Mouse (Mus musculus): Measurements from ENCODE around the gene Ppih. TPM values are rescaled to one million over a fixed set of nuclear protein-coding genes. Genes with fewer than 3 reads are reported as not detected.

The Ppih gene
- polyA plus RNA-seq, 1 experiment: 4.3 TPM

DNA sequence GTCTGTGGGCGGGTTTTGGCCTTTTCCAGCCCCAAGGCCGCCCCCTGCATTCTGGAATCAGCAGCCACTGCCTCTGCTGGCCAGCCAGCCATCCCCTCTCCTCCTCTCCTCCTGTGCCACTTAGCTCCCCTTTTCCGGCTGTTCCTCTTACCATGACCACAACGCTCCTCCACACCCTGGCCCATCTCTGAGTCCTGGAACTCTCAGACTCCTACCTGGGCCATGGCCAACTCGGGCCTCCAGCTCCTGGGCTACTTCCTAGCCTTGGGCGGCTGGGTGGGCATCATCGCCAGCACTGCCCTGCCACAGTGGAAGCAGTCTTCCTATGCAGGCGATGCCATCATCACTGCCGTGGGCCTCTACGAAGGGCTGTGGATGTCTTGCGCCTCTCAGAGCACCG is 65.0 kb downstream of the Ppih start, which contains the start of gene Cldn19:
Cldn19 (plus strand) TSS at position 64 of the 400 bp plus-strand sequence.
- no peak within 1 kb of the TSS for H3K27ac ChIP-seq (ENCODE audit: insufficient read depth, low read depth, low read length)
- no peaks in the 10 kb centered on the region for H3K36me3 ChIP-seq (ENCODE audit: control insufficient read depth, insufficient read depth, low read length)
- WGBS: 85% methylated on average over 12 of the region's 12 CpGs
- H3K4me3 ChIP-seq (ENCODE audit: low read depth, low read length): no peak within 1 kb of the TSS
- no peak for TF ChIP-seq CTCF (IDR thresholded peaks at IDR 0.05; ENCODE audit: extremely low read depth, insufficient read length, insufficient replicate concordance, low read depth, low read length)
- H3K27me3 ChIP-seq (ENCODE audit: control insufficient read depth, insufficient read depth, low read length): no peaks in the 10 kb centered on the region
- no peaks in the 10 kb centered on the region; the same call in 1 of the 2 replicates for H3K4me1 ChIP-seq (ENCODE audit: control insufficient read depth, insufficient read depth, insufficient read length, low read length)

DNA sequence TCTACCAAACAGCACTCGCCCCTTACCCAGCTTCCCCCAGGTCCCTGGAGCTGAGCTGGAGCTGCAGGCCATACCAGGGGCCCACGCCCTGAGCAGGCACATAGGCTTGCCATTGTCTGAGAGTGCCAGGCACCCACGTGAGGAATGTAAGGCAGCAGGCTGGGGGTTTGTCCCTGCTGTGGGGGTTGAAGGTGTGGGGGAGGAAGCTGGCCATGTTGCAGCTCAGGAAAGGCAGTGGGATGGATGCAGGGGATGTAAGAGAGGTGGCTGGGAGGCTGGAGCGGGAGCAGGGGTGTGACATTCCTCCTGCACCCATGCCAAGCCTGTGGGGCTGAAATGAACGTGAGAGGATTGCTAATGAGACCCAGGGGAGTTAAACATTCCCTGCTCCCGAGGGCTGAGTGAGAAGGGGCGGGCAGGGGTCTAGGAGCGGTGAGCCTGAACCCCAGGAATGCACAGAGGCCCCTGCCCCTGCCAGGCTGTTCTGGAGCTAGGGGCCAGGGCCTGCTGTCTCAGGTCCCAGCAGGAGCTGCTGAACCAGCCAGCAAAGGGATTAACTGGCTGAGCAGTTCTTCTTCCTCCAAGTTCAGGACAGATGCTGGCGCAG is 66.2 kb downstream of the Ppih start:
- Histone ChIP-seq H3K4me1 (ENCODE audit: control insufficient read depth, insufficient read depth, insufficient read length, low read length) (no peaks in the 10 kb centered on the region; the same call in 1 of the 2 replicates), H3K27me3 (ENCODE audit: control insufficient read depth, insufficient read depth, low read length) (no peaks in the 10 kb centered on the region), H3K4me3 (ENCODE audit: low read depth, low read length) (no peak overlapping the region), H3K36me3 (ENCODE audit: control insufficient read depth, insufficient read depth, low read length) (no peaks in the 10 kb centered on the region), H3K27ac (ENCODE audit: insufficient read depth, low read depth, low read length) (no peak overlapping the region)
- no peak for TF ChIP-seq CTCF (IDR thresholded peaks at IDR 0.05; ENCODE audit: extremely low read depth, insufficient read length, insufficient replicate concordance, low read depth, low read length)
- no peak for TF ChIP-seq POLR2A (IDR thresholded peaks at IDR 0.05; ENCODE audit: low read depth, low read length)
- WGBS: 64% methylated on average over 9 of the region's 9 CpGs

DNA sequence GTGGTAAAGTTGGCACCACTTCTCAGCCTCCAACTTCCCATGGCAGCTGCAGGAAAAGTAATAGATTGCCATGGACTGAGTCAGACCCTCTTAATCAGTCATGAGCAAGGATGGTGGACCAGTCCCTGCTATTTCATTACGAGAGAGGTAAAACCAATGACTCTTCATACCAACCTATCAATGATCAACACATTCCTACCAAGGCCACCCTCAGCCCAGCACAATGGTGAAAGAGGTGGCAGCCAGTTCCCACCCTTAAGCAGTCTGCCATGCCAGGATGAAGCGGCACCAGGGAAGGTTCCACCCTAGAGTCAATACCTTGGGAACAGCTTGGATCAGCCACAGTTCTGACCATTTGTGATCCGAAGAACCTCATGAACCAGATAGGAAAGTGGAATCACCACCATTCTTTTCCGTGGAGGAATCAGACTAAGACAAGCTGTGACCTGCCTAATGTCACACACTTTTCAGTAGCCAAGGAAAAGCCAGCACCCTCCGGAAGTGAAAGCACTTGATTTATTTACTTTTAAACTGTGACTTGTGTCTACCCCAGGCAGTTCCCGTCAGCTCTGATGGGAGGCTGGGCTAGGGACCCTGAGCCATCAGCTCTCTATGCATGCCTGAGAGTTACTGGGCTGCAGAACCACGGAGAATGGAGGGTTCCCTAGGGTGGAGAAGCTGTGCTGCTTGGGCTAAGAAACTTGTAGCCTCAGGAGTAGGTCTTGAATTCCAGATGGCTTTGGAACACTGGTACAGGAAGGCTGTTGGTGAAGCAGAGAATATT is 68.1 kb downstream of the Ppih start:
- H3K36me3 ChIP-seq (ENCODE audit: control insufficient read depth, insufficient read depth, low read length): no peaks in the 10 kb centered on the region
- no peaks in the 10 kb centered on the region for H3K27me3 ChIP-seq (ENCODE audit: control insufficient read depth, insufficient read depth, low read length)
- no peak overlapping the region for H3K27ac ChIP-seq (ENCODE audit: insufficient read depth, low read depth, low read length)
- no peaks in the 10 kb centered on the region; the same call in 1 of the 2 replicates for H3K4me1 ChIP-seq (ENCODE audit: control insufficient read depth, insufficient read depth, insufficient read length, low read length)
- H3K4me3 ChIP-seq (ENCODE audit: low read depth, low read length): no peak overlapping the region
- TF ChIP-seq CTCF (IDR thresholded peaks at IDR 0.05; ENCODE audit: extremely low read depth, insufficient read length, insufficient replicate concordance, low read depth, low read length) (no peak), POLR2A (IDR thresholded peaks at IDR 0.05; ENCODE audit: low read depth, low read length) (no peak)
- 45% methylated on average over 7 of the region's 7 CpGs for WGBS

Other genes starting within 250 kb of the Ppih start
- gene Slc2a1, start 211.8 kb downstream of the Ppih start, polyA plus RNA-seq (2012; rRNA removed): 20.1 and 24.1 TPM in 2 replicates
- gene Zfp691, start 146.4 kb downstream of the Ppih start, polyA plus RNA-seq (2012; rRNA removed): 4.2 and 6.2 TPM in 2 replicates
- 0.03 and 0.06 TPM in 2 replicates for gene Ermap, start 130.5 kb downstream of the Ppih start, polyA plus RNA-seq (2012; rRNA removed)
- 10.2 and 17.0 TPM in 2 replicates for gene Svbp, start 125.2 kb downstream of the Ppih start, polyA plus RNA-seq (2012; rRNA removed)
- 0.09 TPM in 1 of 2 replicates, not detected in the other for gene Tmem269, start 102.3 kb downstream of the Ppih start, polyA plus RNA-seq (2012; rRNA removed)
- gene AU022252, start 87.8 kb downstream of the Ppih start, polyA plus RNA-seq (2012; rRNA removed): 1.9 and 2.0 TPM in 2 replicates
- gene P3h1, start 87.6 kb downstream of the Ppih start, polyA plus RNA-seq (2012; rRNA removed): 4.4 and 6.3 TPM in 2 replicates
- gene Cldn19, start 65.1 kb downstream of the Ppih start, polyA plus RNA-seq (2012; rRNA removed): not detected in 2 replicates
- 202 and 242 TPM in 2 replicates for gene Ybx1, start 25.9 kb downstream of the Ppih start, polyA plus RNA-seq (2012; rRNA removed)
- 0.10 and 0.13 TPM in 2 replicates for gene Ccdc30, start 95.0 kb upstream of the Ppih start, polyA plus RNA-seq (2012; rRNA removed)
- 13.9 and 24.7 TPM in 2 replicates for gene Ppcs, start 101.9 kb upstream of the Ppih start, polyA plus RNA-seq (2012; rRNA removed)
- gene Zmynd12, start 102.3 kb upstream of the Ppih start, polyA plus RNA-seq (2012; rRNA removed): 0.17 and 0.44 TPM in 2 replicates
- gene Rimkla, start 172.1 kb upstream of the Ppih start, polyA plus RNA-seq (2012; rRNA removed): 0.20 and 0.24 TPM in 2 replicates
- 6.7 and 19.0 TPM in 2 replicates for gene Foxj3, start 216.5 kb upstream of the Ppih start, polyA plus RNA-seq (2012; rRNA removed)
- 2.4 and 3.1 TPM in 2 replicates for gene Frg2f1, start 219.0 kb upstream of the Ppih start, polyA plus RNA-seq (2012; rRNA removed)

Data from small intestine, adult 2 months (tissue).